Mouse (Mus musculus): ENCODE data around the gene Lrrc61.

GRCm38 (mm10) chr6:48545251-48545650, 9.3 kb upstream of the Lrrc61 start:
- TF ChIP-seq POLR2A (IDR thresholded peaks at IDR 0.05; ENCODE audit: low read depth, low read length) (no peak), CTCF (conservative IDR thresholded peaks at IDR 0.05; ENCODE audit: insufficient read depth, insufficient read length, low read depth, low read length) (no peak)
